Mouse (Mus musculus): ENCODE data around the gene Sntb2. TPM values are rescaled to one million over a fixed set of nuclear protein-coding genes. Genes with fewer than 3 reads are reported as not detected.

Gene Sntb2
- polyA plus RNA-seq (2014; fragmentation: Nextera tagmentation; extraction: Ambion mirVana): 4.2 and 4.9 TPM in 2 replicates

- peaks cover 20% of the 10 kb centered on the region for H3K4me1 ChIP-seq (replicated peaks; ENCODE audit: control insufficient read depth, insufficient read depth, low read length)
- ATAC-seq (replicated peaks; ENCODE audit: low FRiP score) (peak; percentile 77), DNase-seq (ENCODE audit: low spot score) (peak; percentile 97)
- peak within 1 kb of the TSS; percentile 78 for H3K4me3 ChIP-seq (ENCODE audit: low read depth, low read length)
- H3K9ac ChIP-seq (ENCODE audit: low read depth, low read length): peak within 1 kb of the TSS; percentile 77
- peaks cover 8% of the 10 kb centered on the region; the same call in 1 of the 2 replicates for H3K27me3 ChIP-seq (replicated peaks; ENCODE audit: control insufficient read depth, insufficient read depth, low read length)
- WGBS: under 1% methylated on average over 38 of the region's 41 CpGs
- H3K27ac ChIP-seq (ENCODE audit: low read depth, low read length): peak within 1 kb of the TSS; percentile 72; the same call in 1 of the 2 replicates
- H3K4me2 ChIP-seq: peak within 1 kb of the TSS; percentile 85
- no peaks in the 10 kb centered on the region for H3K36me3 ChIP-seq (ENCODE audit: control insufficient read depth, insufficient read depth, low read length)
- H3K9me3 ChIP-seq (ENCODE audit: control insufficient read depth, low read length): no peaks in the 10 kb centered on the region
Observed at GRCm38 (mm10) chr8:106935324-106935869, at the start of gene Sntb2. Gene Sntb2, plus strand, starts transcription at chr8:106935750.

GRCm38 (mm10) chr8:106887336-106888189, 48.0 kb upstream of the Sntb2 start:
- WGBS: 49% methylated on average over 5 of the region's 5 CpGs
- no peaks in the 10 kb centered on the region for H3K27me3 ChIP-seq (replicated peaks; ENCODE audit: control insufficient read depth, insufficient read depth, low read length)
- H3K4me2 ChIP-seq: no peak overlapping the region
- no peak overlapping the region for H3K27ac ChIP-seq (ENCODE audit: low read depth, low read length)
- no peak overlapping the region for H3K4me3 ChIP-seq (ENCODE audit: low read depth, low read length)
- ATAC-seq (replicated peaks; ENCODE audit: low FRiP score): peak; percentile 56
- no peak for DNase-seq (ENCODE audit: low spot score)
- no peak overlapping the region for H3K9ac ChIP-seq (ENCODE audit: low read depth, low read length)
- no peaks in the 10 kb centered on the region for H3K9me3 ChIP-seq (ENCODE audit: control insufficient read depth, low read length)
- H3K4me1 ChIP-seq (replicated peaks; ENCODE audit: control insufficient read depth, insufficient read depth, low read length): peaks cover 12% of the 10 kb centered on the region
- peaks cover 34% of the 10 kb centered on the region; the same call in 1 of the 2 replicates for H3K36me3 ChIP-seq (ENCODE audit: control insufficient read depth, insufficient read depth, low read length)

- Histone ChIP-seq H3K27ac (ENCODE audit: low read depth, low read length) (no peak overlapping the region), H3K4me3 (ENCODE audit: low read depth, low read length) (no peak overlapping the region), H3K4me1 (replicated peaks; ENCODE audit: control insufficient read depth, insufficient read depth, low read length) (peaks cover 12% of the 10 kb centered on the region), H3K4me2 (no peak overlapping the region), H3K9me3 (ENCODE audit: control insufficient read depth, low read length) (no peaks in the 10 kb centered on the region), H3K27me3 (replicated peaks; ENCODE audit: control insufficient read depth, insufficient read depth, low read length) (no peaks in the 10 kb centered on the region), H3K9ac (ENCODE audit: low read depth, low read length) (no peak overlapping the region), H3K36me3 (ENCODE audit: control insufficient read depth, insufficient read depth, low read length) (peaks cover 25% of the 10 kb centered on the region; the same call in 1 of the 2 replicates)
- WGBS: 89% methylated on average over 3 of the region's 3 CpGs
- DNase-seq (ENCODE audit: low spot score) (no peak), ATAC-seq (replicated peaks; ENCODE audit: low FRiP score) (no peak)
Observed at GRCm38 (mm10) chr8:106888803-106889202, 46.7 kb upstream of the Sntb2 start.

GRCm38 (mm10) chr8:106892210-106892805, 43.2 kb upstream of the Sntb2 start:
- Histone ChIP-seq H3K9ac (ENCODE audit: low read depth, low read length) (peak overlapping the region; percentile 98), H3K4me1 (replicated peaks; ENCODE audit: control insufficient read depth, insufficient read depth, low read length) (peaks cover 18% of the 10 kb centered on the region), H3K36me3 (ENCODE audit: control insufficient read depth, insufficient read depth, low read length) (peaks cover 13% of the 10 kb centered on the region; the same call in 1 of the 2 replicates), H3K9me3 (ENCODE audit: control insufficient read depth, low read length) (no peaks in the 10 kb centered on the region), H3K27ac (ENCODE audit: low read depth, low read length) (peak overlapping the region; percentile 92), H3K4me3 (ENCODE audit: low read depth, low read length) (peak overlapping the region; percentile 93), H3K4me2 (peak overlapping the region; percentile 79), H3K27me3 (replicated peaks; ENCODE audit: control insufficient read depth, insufficient read depth, low read length) (no peaks in the 10 kb centered on the region)
- WGBS: under 1% methylated on average over 15 of the region's 15 CpGs
- ATAC-seq (replicated peaks; ENCODE audit: low FRiP score): 0 out of 2 replicates have a peak, but pooled peaks have one; percentile 18
- peak; percentile 72 for DNase-seq (ENCODE audit: low spot score)

- peak overlapping the region; percentile 98 for H3K9ac ChIP-seq (ENCODE audit: low read depth, low read length)
- H3K4me3 ChIP-seq (ENCODE audit: low read depth, low read length): peak overlapping the region; percentile 93
- peak overlapping the region; percentile 79 for H3K4me2 ChIP-seq
- ATAC-seq (replicated peaks; ENCODE audit: low FRiP score): peak; percentile 82
- WGBS: under 1% methylated on average over 54 of the region's 57 CpGs
- H3K27ac ChIP-seq (ENCODE audit: low read depth, low read length): peak overlapping the region; percentile 92
- peak; percentile 83 for DNase-seq (ENCODE audit: low spot score)
- H3K4me1 ChIP-seq (replicated peaks; ENCODE audit: control insufficient read depth, insufficient read depth, low read length): peaks cover 18% of the 10 kb centered on the region
- peaks cover 15% of the 10 kb centered on the region; the same call in 1 of the 2 replicates for H3K36me3 ChIP-seq (ENCODE audit: control insufficient read depth, insufficient read depth, low read length)
- no peaks in the 10 kb centered on the region for H3K9me3 ChIP-seq (ENCODE audit: control insufficient read depth, low read length)
- H3K27me3 ChIP-seq (replicated peaks; ENCODE audit: control insufficient read depth, insufficient read depth, low read length): no peaks in the 10 kb centered on the region
Observed at GRCm38 (mm10) chr8:106892806-106893451, 42.6 kb upstream of the Sntb2 start.

- ATAC-seq (replicated peaks; ENCODE audit: low FRiP score): peak; percentile 94
- H3K9me3 ChIP-seq (ENCODE audit: control insufficient read depth, low read length): no peaks in the 10 kb centered on the region
- no peaks in the 10 kb centered on the region for H3K27me3 ChIP-seq (replicated peaks; ENCODE audit: control insufficient read depth, insufficient read depth, low read length)
- H3K36me3 ChIP-seq (ENCODE audit: control insufficient read depth, insufficient read depth, low read length): peaks cover 18% of the 10 kb centered on the region
- H3K4me2 ChIP-seq: peak within 1 kb of the TSS; percentile 79
- peak within 1 kb of the TSS; percentile 98 for H3K9ac ChIP-seq (ENCODE audit: low read depth, low read length)
- DNase-seq (ENCODE audit: low spot score): peak; percentile 88
- WGBS: under 1% methylated on average over 62 of the region's 63 CpGs
- H3K27ac ChIP-seq (ENCODE audit: low read depth, low read length): peak within 1 kb of the TSS; percentile 92
- H3K4me3 ChIP-seq (ENCODE audit: low read depth, low read length): peak within 1 kb of the TSS; percentile 93
- H3K4me1 ChIP-seq (replicated peaks; ENCODE audit: control insufficient read depth, insufficient read depth, low read length): peaks cover 18% of the 10 kb centered on the region
Observed at GRCm38 (mm10) chr8:106893481-106894156, 41.9 kb upstream of the Sntb2 start, which contains the start of gene Utp4. Gene Utp4, plus strand, starts transcription at chr8:106893636.

GRCm38 (mm10) chr8:106899473-106899872, 36.1 kb upstream of the Sntb2 start:
- ATAC-seq (replicated peaks; ENCODE audit: low FRiP score): no peak
- WGBS: 93% methylated on average over 5 of the region's 5 CpGs
- H3K9me3 ChIP-seq (ENCODE audit: control insufficient read depth, low read length): no peaks in the 10 kb centered on the region
- H3K9ac ChIP-seq (ENCODE audit: low read depth, low read length): no peak overlapping the region
- no peak overlapping the region for H3K27ac ChIP-seq (ENCODE audit: low read depth, low read length)
- peaks cover 6% of the 10 kb centered on the region for H3K4me1 ChIP-seq (replicated peaks; ENCODE audit: control insufficient read depth, insufficient read depth, low read length)
- H3K4me3 ChIP-seq (ENCODE audit: low read depth, low read length): no peak overlapping the region
- peaks cover 56% of the 10 kb centered on the region for H3K36me3 ChIP-seq (ENCODE audit: control insufficient read depth, insufficient read depth, low read length)
- no peak for DNase-seq (ENCODE audit: low spot score)
- H3K27me3 ChIP-seq (replicated peaks; ENCODE audit: control insufficient read depth, insufficient read depth, low read length): no peaks in the 10 kb centered on the region
- H3K4me2 ChIP-seq: no peak overlapping the region
